Mouse (Mus musculus) ZHBTc4 (cell line): ENCODE measurements at regions not wholly inside any gene's neighbourhood (a gene's known extent, or its start where the extent isn't known, plus 50 kb on each side); places are given as distances from the start of the nearest gene placed in this dataset.

ENCODE experiments used
- DNase-seq: peaks from one replicate; pipeline ENCODE4 v3.0.0-alpha.2; 2011; ENCODE audit warnings: low read depth, low spot score

- no peak for DNase-seq
These were observed 75.9 kb downstream of the Klhl25 start for GRCm38 (mm10) chr7:75923951-75924467.

- DNase-seq, result peak; percentile 50
These were observed 79.4 kb downstream of the Klhl25 start for GRCm38 (mm10) chr7:75927537-75927936.

GRCm38 (mm10) chr7:75943844-75944243 is 95.7 kb downstream of the Klhl25 start:
- DNase-seq, result no peak

GRCm38 (mm10) chr7:75955671-75956070 is 107.6 kb downstream of the Klhl25 start:
- no peak for DNase-seq

GRCm38 (mm10) chr7:75957366-75957765 is 109.3 kb downstream of the Klhl25 start:
- no peak for DNase-seq

- no peak for DNase-seq
These were observed 112.0 kb downstream of the Klhl25 start for GRCm38 (mm10) chr7:75959903-75960620.

- DNase-seq, result no peak
These were observed 120.1 kb downstream of the Klhl25 start for GRCm38 (mm10) chr7:75968177-75968576.

- DNase-seq, result no peak
These were observed 122.8 kb downstream of the Klhl25 start for GRCm38 (mm10) chr7:75970914-75971313.

GRCm38 (mm10) chr7:75971706-75972105 is 123.6 kb downstream of the Klhl25 start:
- no peak for DNase-seq

- DNase-seq, result no peak
These were observed 133.4 kb downstream of the Klhl25 start for GRCm38 (mm10) chr7:75981560-75981959.

GRCm38 (mm10) chr7:75983029-75983808 is 135.1 kb downstream of the Klhl25 start:
- peak; percentile 19 for DNase-seq

GRCm38 (mm10) chr7:75983809-75984171 is 135.7 kb downstream of the Klhl25 start:
- DNase-seq, result no peak

GRCm38 (mm10) chr7:75998853-75999252 is 150.7 kb downstream of the Klhl25 start:
- DNase-seq, result no peak

GRCm38 (mm10) chr7:75999324-75999907 is 151.3 kb downstream of the Klhl25 start:
- no peak for DNase-seq

GRCm38 (mm10) chr7:76001012-76001411 is 152.9 kb downstream of the Klhl25 start:
- no peak for DNase-seq

GRCm38 (mm10) chr7:76008226-76008625 is 160.1 kb downstream of the Klhl25 start:
- no peak for DNase-seq

- DNase-seq, result no peak
These were observed 181.9 kb upstream of the Agbl1 start for GRCm38 (mm10) chr7:76047743-76048142.

- DNase-seq, result no peak
These were observed 180.3 kb upstream of the Agbl1 start for GRCm38 (mm10) chr7:76049342-76049741.

- no peak for DNase-seq
These were observed 175.8 kb upstream of the Agbl1 start for GRCm38 (mm10) chr7:76053843-76054242.

- no peak for DNase-seq
These were observed 130.5 kb upstream of the Agbl1 start for GRCm38 (mm10) chr7:76099149-76099548.

- no peak for DNase-seq
These were observed 108.3 kb upstream of the Agbl1 start for GRCm38 (mm10) chr7:76121242-76121844.

- no peak for DNase-seq
These were observed 102.0 kb upstream of the Agbl1 start for GRCm38 (mm10) chr7:76127641-76128111.
